Mouse (Mus musculus) liver, postnatal 0 days (tissue): ENCODE results near the gene Ube2d2b.

Experiments
- CTCF ChIP-seq: sonication (generic); IDR thresholded peaks from 2 replicates; pipeline ENCODE4 v1.5.1; 2016; ENCODE audit warnings: antibody characterized with exemption, low read depth
- EP300 ChIP-seq: IDR thresholded peaks from 2 replicates; pipeline ENCODE4 v1.6.1; 2016; ENCODE audit warnings: antibody characterized with exemption, low read depth, mild to moderate bottlenecking

GRCm38 (mm10) chr5:107869701-107870100, 39.8 kb downstream of the Ube2d2b start:
- TF ChIP-seq CTCF (no peak), EP300 (no peak)
